Mouse (Mus musculus) embryo, embryonic 10 days (tissue): ENCODE results near the gene Sfswap.
"Not testable (repeated sequence)": the region's sequence is repeated elsewhere in the genome, so short reads cannot be mapped to it uniquely, and the experiment has no call there.

Experiments used
- DNase-seq: peaks from one replicate; pipeline ENCODE4 v3.0.0-alpha.2; 2015; ENCODE audit warnings: low spot score

The Sfswap gene

GRCm38 (mm10) chr5:129500722-129501634, at the start of gene Sfswap:
TSS of gene Sfswap (plus strand) at chr5:129501221.
- peak; percentile 86 for DNase-seq

- peak; percentile 28 for DNase-seq
Observed at GRCm38 (mm10) chr5:129452561-129452960, 48.5 kb upstream of the Sfswap start.

GRCm38 (mm10) chr5:129454802-129455528, 46.1 kb upstream of the Sfswap start:
- DNase-seq: peak; percentile 97

GRCm38 (mm10) chr5:129455529-129455896, 45.5 kb upstream of the Sfswap start:
- DNase-seq: no peak

- DNase-seq: no peak
Observed at GRCm38 (mm10) chr5:129456579-129457140, 44.4 kb upstream of the Sfswap start.

GRCm38 (mm10) chr5:129458109-129458508, 42.9 kb upstream of the Sfswap start:
- DNase-seq: no peak

- peak; percentile 45 for DNase-seq
Observed at GRCm38 (mm10) chr5:129458541-129458940, 42.5 kb upstream of the Sfswap start.

- no peak for DNase-seq
Observed at GRCm38 (mm10) chr5:129460798-129461476, 40.1 kb upstream of the Sfswap start.

- not testable (repeated sequence) for DNase-seq
Observed at GRCm38 (mm10) chr5:129463648-129464047, 37.4 kb upstream of the Sfswap start.

GRCm38 (mm10) chr5:129465788-129466187, 35.2 kb upstream of the Sfswap start:
- DNase-seq: no peak

GRCm38 (mm10) chr5:129475532-129476045, 25.4 kb upstream of the Sfswap start:
- no peak for DNase-seq

- peak; percentile 27 for DNase-seq
Observed at GRCm38 (mm10) chr5:129489879-129490278, 11.1 kb upstream of the Sfswap start.

- no peak for DNase-seq
Observed at GRCm38 (mm10) chr5:129501671-129502070, 650 bp downstream of the Sfswap start.

- DNase-seq: no peak
Observed at GRCm38 (mm10) chr5:129506886-129507285, 5.9 kb downstream of the Sfswap start.

GRCm38 (mm10) chr5:129518180-129518579, 17.2 kb downstream of the Sfswap start:
- DNase-seq: no peak

- no peak for DNase-seq
Observed at GRCm38 (mm10) chr5:129518786-129519185, 17.8 kb downstream of the Sfswap start.

- DNase-seq: no peak
Observed at GRCm38 (mm10) chr5:129519591-129519990, 18.6 kb downstream of the Sfswap start.

- DNase-seq: no peak
Observed at GRCm38 (mm10) chr5:129521501-129521900, 20.5 kb downstream of the Sfswap start.

- no peak for DNase-seq
Observed at GRCm38 (mm10) chr5:129521913-129522312, 20.9 kb downstream of the Sfswap start.

- no peak for DNase-seq
Observed at GRCm38 (mm10) chr5:129523166-129523565, 22.1 kb downstream of the Sfswap start.

GRCm38 (mm10) chr5:129524751-129525150, 23.7 kb downstream of the Sfswap start:
- DNase-seq: no peak

GRCm38 (mm10) chr5:129527162-129527561, 26.1 kb downstream of the Sfswap start:
- no peak for DNase-seq
